Mouse (Mus musculus): Measurements from ENCODE around the gene Sorcs2.

The Sorcs2 gene

DNA sequence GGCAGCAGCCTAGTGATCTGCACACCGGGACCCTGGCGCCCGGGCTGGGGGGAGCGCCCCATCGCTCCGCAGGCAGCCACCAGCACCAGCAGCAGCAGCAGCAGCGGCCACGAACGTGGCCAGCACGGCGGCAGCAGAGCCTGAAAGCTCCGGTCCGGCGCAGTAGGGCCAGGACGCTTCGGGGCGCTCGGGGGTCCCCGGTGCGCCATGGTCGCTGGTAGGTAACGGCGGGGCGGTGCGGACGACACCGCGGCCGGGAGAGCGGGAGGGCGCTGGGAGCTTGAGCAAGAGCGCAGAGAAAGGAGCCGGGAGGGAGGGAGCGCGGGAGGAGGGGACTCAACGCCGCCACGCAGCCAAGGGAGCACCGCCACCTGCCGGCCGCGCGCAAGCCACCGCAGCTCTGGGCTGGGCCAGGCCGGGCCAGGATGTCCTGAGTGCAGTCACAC is at the start of gene Sorcs2:
Sorcs2 (minus strand) TSS at position 303 of the 446 bp plus-strand sequence.
- peak; percentile 77 for DNase-seq (ENCODE audit: low spot score)

DNA sequence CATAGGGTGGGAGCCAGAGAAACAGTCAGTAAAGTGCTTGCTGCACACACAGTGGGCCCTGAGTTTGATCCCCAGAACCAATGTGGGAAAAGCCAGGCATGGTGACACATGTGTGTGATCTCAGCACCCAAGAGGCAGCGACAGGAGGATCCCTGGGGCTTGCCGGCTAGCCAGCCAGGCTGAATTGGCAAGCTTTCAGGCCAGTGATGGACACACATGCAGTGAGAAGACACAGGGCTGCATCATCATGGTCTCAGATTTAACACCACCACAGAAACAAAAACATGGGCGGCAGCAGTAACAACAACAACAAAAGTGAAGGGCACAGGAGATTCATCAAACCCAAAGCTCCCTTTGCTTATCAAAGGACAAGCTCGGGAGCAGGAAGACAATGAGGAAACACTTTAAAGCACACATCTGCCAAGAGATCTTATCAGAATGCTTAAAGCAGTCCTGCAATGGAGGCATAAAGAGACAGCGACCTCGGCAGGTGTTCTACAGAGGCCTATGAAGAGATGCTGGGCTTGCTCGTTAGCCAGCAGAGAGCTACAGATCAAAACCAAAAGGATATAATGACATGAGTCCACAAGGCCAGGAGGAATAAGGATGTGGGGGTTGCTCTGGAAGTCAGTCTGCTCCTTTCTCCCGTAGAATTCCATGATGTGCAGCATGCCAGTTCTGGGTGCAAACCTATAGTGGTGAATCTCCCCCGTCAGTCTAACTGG is 48.4 kb upstream of the Sorcs2 start:
- DNase-seq (ENCODE audit: low spot score) = no peak

GRCm38 (mm10) chr5:36445028-36445427 is 47.1 kb upstream of the Sorcs2 start:
- DNase-seq (ENCODE audit: low spot score) = no peak

DNA sequence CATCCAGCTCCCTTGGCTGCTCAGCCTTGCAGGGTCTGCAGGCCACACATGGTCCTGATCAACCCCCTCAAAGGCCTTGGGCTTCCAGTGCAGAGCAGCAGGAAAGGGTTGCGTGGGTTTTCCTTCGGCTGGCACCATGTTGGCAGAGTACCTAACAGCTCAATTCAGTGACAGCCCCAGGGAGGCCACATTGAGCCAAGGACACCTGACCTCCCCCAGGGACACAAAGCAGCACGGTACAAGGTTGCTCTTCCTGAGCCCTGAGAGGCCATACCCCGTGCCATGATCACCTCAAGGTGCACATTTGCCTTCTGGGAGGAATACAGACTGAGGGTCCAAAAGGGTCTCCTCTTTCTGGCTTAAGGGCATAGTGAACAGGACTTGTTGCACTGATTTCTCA is 46.7 kb upstream of the Sorcs2 start:
- DNase-seq (ENCODE audit: low spot score) = no peak

DNA sequence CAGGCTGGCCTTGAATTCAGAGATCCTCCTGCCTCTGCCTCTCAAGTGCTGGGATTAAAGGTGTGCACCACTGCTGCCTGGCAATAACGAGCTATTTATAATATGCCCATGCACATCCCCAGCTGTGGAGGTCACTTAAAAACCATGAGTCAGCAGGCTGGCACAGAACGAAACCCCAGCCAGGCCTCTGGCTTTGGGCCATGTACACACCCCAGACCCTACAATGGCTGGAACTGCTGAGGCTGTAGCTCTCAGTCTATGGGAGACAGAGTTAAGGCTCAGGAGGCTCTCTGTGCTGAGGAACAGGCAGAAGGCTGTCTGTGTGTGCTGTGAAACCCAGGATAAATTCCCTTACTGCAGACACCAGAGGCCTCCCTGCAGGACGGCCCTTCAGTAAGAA is 42.8 kb upstream of the Sorcs2 start:
- no peak for DNase-seq (ENCODE audit: low spot score)

GRCm38 (mm10) chr5:36436858-36437257 is 38.9 kb upstream of the Sorcs2 start:
- DNase-seq (ENCODE audit: low spot score) = no peak

- no peak for DNase-seq (ENCODE audit: low spot score)
These were observed 36.5 kb upstream of the Sorcs2 start for GRCm38 (mm10) chr5:36434398-36434967.

- DNase-seq (ENCODE audit: low spot score) = no peak
These were observed 33.8 kb upstream of the Sorcs2 start for GRCm38 (mm10) chr5:36431711-36432110.

DNA sequence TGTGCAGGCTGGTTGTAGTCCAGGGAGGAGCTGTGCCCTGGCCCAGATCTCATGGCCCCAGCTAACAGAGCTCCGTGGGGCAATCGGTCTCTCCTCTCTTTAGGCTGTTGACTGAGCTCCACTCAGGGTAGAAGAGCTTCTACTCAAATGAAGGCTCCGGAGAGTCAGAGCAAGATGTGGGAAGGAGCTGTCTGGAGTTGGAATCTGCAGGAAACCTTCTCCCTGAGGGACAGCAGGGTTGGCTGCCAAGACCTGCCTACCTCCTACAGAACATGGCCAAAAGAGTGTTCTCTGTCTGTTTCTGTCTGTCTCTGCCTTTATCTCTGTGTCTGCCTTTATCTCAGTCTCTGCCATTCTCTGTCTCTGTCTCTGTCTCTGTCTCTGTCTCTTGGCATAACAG is 31.6 kb upstream of the Sorcs2 start:
- DNase-seq (ENCODE audit: low spot score) = no peak

- no peak for DNase-seq (ENCODE audit: low spot score)
These were observed 29.9 kb upstream of the Sorcs2 start for GRCm38 (mm10) chr5:36427831-36428230.

GRCm38 (mm10) chr5:36426404-36426803 is 28.5 kb upstream of the Sorcs2 start:
- DNase-seq (ENCODE audit: low spot score) = no peak

- DNase-seq (ENCODE audit: low spot score) = no peak
These were observed 26.7 kb upstream of the Sorcs2 start for GRCm38 (mm10) chr5:36424676-36425075.

DNA sequence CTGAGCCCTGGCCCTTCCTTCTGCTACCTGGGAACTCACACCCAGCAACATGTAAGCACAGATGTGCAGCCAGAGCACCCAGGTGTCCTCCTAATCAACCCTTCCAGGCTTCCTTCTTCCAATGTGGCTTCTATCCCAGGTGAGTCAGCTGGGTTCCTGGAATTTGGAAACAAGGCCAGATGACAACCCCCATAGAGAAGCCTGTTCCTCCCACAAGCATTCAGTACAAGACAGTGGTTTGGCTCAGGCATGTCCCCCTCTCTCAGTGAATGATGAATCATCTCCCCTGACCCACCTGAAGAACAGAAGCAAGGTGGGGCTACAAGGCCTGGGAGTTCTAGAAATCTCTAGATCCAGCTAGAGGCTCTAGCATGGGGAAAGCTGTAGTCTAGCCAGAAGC is 24.8 kb upstream of the Sorcs2 start:
- DNase-seq (ENCODE audit: low spot score) = no peak

DNA sequence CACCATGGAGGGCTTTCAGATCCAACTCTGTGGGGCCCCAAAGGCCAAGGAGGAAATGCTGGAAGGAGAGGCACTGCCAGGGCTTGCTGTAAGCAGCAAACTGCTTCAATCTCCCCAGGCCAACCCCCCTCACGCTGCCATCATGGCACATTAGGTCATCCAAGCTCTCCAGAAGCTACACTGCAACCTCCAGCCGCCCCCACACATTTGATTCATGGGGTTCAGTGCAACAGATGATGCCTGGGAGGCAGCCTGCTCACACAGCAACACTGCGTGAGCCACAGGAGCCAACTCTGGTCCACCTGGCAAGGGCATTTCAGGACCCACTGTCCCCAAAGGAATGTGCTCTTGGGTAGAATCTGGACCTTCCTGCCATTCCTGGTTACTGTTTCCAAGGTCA is 21.9 kb upstream of the Sorcs2 start:
- no peak for DNase-seq (ENCODE audit: low spot score)

DNA sequence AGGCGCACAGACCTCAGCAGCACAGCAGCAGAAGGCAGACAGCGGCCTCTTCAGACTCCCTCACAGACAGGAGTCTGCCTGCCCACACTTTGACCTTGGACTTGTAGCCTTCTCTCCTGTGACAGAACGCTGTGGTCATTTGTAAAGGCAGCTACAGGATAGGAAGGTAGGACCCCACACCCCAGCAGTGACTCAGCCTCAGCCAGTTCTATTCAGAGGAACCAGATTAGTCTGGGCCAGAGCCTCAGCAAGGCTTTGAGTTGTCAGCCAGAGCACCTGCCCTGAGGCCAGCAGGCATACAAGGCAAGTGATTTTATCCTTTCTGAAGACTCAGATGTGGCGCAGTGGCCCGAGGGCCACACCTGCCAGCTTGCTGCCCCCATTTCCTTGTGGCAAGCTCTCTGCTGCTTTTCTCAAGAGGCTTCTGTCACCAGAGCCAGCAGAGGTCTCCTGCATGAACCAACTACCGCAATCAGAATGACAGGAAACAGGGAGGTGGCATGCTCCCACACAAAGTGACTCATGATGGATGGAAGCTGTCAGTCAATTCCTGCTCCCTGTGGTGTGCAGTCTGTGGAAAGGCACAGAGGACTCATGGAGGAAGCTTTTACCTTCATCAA is 16.9 kb upstream of the Sorcs2 start:
- DNase-seq (ENCODE audit: low spot score) = no peak

DNA sequence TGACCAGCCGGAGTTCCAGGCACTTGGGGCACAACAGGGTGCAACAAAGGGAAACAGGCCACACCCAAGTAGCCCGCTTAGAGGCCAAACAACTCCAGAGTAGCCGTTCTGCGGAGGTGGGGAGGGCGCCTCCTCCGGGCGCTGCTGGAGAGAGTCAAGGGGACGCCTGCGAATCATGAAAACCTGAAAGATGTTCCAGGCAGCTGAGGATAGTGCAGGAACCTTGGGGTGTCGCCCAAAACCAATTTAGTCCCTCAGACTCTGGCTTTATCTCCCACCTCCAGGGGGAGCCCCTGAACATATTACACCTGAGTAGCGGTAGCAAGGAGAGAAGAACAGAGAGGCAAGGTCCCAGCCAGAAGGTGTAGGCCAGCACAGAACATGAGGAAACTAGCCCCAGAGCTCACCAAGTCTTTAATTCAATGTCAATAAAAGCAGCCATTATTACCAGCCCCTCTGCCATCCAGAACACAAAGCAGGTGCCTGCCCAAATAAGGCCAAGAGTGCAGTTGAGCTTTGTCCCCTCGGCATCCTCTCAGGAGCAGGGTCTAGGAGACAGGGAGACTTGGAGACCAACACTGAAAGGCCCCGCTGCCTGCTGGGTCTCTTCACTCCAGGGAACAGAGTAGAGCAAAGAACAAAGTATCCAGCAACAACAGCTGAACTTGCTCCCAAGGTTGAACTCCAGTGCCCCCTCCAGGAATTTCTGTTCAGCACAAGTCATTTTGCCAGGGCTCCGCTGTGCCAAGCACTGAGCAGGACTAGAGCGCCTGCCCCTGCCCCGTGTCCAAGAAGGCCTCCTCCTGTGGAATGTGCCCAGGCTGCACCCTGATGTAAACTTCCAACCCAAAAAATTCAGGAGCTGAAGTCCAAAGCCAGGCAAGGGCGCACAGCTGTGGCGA is 775 bp upstream of the Sorcs2 start:
- DNase-seq (ENCODE audit: low spot score) = no peak

GRCm38 (mm10) chr5:36397384-36397759 is 567 bp downstream of the Sorcs2 start:
- no peak for DNase-seq (ENCODE audit: low spot score)

DNA sequence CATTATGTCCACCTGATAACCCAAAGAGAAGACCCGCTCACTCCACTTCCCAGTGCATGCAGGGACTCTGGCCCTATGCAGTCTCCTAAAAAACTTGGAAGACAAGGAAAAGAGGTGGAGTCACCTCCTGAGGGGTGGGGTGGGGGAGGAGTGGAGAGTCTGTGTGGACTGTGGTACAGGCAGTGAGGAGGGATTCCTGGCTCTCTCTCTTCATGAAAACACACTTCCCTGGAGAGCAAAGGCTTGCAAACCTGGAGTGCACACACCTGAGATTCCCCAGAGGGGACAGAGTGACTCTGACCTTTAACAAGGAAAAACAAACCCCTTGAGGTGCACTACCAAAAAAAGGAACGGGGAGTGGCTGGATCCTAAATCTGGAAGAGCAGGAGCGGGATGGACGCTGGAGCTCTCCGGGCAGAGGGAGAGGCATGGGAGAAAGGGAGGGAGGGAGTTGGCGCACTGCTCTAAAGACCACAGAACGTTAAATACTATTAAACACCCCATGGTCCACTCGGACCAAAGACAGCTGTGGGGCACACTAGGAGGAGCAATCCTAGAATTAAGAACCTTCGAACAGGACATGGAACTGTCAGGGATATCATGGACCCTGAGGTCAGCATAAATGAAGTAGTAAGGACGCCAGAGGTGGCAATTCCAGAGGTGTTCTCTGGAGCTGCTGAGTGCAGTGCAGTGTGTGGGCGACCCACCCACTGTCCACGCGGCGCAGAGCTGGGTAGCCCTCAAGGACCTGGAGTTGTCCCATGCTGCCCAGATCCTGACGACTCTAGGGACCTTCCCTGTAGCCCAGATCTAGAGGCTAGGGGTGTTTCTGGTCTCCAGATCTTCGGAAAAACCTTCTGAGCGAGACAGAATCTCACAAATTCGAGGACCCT is 1.2 kb downstream of the Sorcs2 start:
- DNase-seq (ENCODE audit: low spot score) = no peak

GRCm38 (mm10) chr5:36396011-36396410 is 1.9 kb downstream of the Sorcs2 start:
- no peak for DNase-seq (ENCODE audit: low spot score)

DNA sequence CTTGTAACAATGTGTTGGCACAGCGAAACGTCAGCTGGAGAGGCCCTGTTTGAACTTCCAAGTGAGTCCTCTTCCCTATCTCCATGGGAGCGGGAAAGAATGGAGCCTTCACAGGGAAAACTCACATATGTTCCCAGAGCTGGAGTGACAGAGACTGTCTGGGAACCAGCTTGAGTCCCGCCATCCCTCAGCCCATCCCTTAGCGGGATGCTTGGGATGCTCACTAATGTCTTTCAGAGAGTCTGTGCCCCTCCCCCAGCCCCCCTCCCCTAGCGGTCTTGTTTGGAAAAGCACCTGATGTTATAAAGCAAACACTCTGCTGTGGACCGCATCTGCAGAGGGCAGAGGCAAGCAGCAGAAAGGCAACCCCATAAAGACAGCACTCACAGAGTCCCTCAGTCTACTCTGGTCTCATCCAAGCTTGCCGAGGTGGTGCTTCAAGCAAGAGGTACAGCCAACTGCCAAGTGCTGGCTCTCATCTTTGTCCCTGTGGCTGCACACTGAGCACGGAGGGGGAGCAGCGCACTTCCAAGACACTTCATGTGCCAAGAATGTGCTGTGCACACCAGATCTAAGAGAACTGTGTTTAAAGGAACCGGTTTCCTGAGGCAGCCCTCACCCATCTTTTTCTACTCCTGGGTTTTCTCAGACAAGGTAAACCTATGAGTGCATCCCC is 3.0 kb downstream of the Sorcs2 start:
- no peak for DNase-seq (ENCODE audit: low spot score)

DNA sequence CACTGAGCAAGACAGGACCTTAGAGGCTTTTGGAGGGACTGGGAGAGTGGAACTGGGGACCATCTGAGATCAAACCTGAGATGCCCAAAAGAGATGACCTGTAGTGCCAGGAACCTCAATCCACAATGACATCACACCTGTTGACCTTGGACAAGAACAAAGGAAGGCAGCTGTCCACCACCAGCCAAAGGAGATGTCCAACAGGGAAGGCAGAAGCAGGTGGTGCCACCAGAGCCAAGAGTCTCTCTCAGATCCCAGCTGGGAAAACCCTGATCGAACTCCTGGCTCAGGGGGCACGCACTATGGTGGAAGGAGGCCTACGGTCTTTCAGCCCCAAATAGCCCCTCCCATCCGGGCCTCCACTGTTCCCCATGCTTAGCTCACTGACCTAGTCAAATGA is 6.2 kb downstream of the Sorcs2 start:
- DNase-seq (ENCODE audit: low spot score) = no peak

Measured in ovary, postnatal 10 days (tissue).